Mouse (Mus musculus): ENCODE data around the gene Apba2. TPM values are rescaled to one million over a fixed set of nuclear protein-coding genes. Genes with fewer than 3 reads are reported as not detected.

Gene Apba2
- total RNA-seq, 2 experiments from 2014 or later, result not detected

- ATAC-seq (ENCODE audit: poor library complexity, severe bottlenecking), result no peak
These were observed 275.4 kb downstream of the Apba2 start for GRCm38 (mm10) chr7:64776708-64777489.

GRCm38 (mm10) chr7:64779501-64779900 is 278.0 kb downstream of the Apba2 start:
- ATAC-seq (ENCODE audit: poor library complexity, severe bottlenecking), result no peak

DNA sequence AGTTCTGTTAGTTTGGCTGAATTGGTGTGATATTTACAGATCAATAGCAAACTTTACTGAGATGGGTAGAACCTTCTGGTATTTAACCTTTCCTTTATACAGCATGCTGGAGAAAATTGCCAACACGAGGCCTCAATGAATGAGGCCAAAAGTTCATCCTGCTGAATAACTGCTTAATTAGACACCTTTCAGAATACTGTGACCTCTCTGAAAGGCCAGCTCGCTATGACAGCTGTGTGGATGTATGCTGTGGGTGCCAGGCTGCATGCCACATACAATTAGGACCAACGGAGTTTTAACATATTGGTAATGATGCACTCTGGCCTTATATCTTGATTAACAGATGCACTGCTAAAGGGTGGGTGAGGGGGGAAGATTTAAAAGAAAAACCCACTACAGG is 283.5 kb downstream of the Apba2 start:
- ATAC-seq (ENCODE audit: poor library complexity, severe bottlenecking), result no peak

DNA sequence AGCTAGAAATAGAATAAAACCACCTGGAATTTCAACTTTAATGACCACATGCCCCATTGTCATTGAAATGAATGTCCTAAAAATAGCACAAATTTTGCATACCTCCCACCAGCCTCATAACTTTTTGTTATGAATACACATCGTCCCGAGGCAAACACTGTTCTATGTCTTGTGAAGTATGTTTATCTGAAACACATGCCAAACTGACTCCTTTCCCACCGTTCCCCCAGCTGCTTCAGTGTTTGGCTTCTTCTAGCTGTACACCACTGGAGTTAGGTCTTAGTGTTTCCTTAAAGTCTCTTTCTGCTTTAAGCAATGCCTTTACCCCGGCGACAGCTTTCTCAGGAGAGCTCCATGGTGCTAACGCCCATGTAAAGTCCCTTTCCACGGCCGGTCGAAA is 289.6 kb downstream of the Apba2 start:
- ATAC-seq (ENCODE audit: poor library complexity, severe bottlenecking), result no peak

DNA sequence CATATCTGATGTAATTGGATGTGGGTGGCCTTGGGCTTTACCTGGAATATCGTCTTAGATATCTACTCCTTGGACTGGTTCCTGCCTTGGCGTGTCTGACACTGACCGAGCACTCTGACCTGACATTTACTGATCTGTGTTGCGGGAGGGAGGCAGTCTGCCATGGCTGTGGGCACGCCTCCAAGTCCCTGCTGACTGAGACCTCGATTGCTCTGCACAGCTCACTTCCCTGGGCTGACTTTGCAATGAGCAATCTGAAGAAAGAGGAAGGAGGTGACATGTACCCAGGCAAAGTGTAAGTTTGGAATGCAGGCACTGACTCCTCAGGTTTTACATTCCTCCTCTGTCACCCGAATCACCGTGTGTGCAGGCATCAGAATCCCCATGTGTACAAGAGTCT is 290.5 kb downstream of the Apba2 start:
- no peak for ATAC-seq (ENCODE audit: poor library complexity, severe bottlenecking)

- no peak for ATAC-seq (ENCODE audit: poor library complexity, severe bottlenecking)
These were observed 294.0 kb downstream of the Apba2 start for GRCm38 (mm10) chr7:64795554-64795953.

Other genes starting within 250 kb of the Apba2 start
- gene Mtmr10, start 214.1 kb upstream of the Apba2 start, total RNA-seq (2015), result 4.1 and 6.0 TPM in 2 replicates
- 3.4 and 7.2 TPM in 2 replicates for gene Mtmr10, start 214.1 kb upstream of the Apba2 start, total RNA-seq (2017)
- 1.2 and 2.0 TPM in 2 replicates for gene Fan1, start 127.6 kb upstream of the Apba2 start, total RNA-seq (2015)
- 3.0 and 3.3 TPM in 2 replicates for gene Fan1, start 127.6 kb upstream of the Apba2 start, total RNA-seq (2017)
- gene Mphosph10, start 109.4 kb upstream of the Apba2 start, total RNA-seq (2015), result 31.4 and 35.7 TPM in 2 replicates
- 61.6 and 67.3 TPM in 2 replicates for gene Mphosph10, start 109.4 kb upstream of the Apba2 start, total RNA-seq (2017)
- gene Mcee, start 109.1 kb upstream of the Apba2 start, total RNA-seq (2015), result 59.7 and 65.8 TPM in 2 replicates
- 79.4 and 86.7 TPM in 2 replicates for gene Mcee, start 109.1 kb upstream of the Apba2 start, total RNA-seq (2017)